12 mouse cellular contexts compared by ENCODE assay signal in the genomic region with DNA sequence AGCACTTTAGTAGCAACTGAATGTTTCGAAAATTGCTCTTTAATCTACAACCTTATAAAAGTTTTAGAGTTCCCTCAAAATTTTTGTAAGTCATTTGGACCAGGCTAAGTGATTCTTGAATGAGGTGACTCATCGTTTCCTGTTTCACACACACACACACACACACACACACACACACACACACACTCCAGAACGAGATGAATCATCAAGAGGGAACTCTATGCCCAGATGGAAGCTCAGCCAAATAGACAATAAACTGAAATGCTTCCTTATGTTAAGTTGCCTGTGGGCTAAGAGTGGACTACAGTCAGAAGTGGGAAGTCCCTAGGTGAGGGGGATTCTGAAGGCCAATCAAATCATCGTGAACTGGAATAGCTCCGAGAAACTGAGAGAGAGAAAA.
DNase-seq lines count a peak whose midpoint lies in the region; ATAC-seq and TF ChIP-seq lines count a peak whose summit lies in the region.
"Had no signal": no experiment of that assay in that cellular context is flagged by ENCODE, and none has a peak within 500 bp of the region (broad histone marks: within the 10 kb centered on the region; RNA-seq: fewer than 3 reads in every experiment).

No protein-coding gene starts in this region.

- dilution Hi-C loops in CH12.LX (cut with MboI; ENCODE audit: extremely low pct_ligation_motif_present, extremely low pct_unique_long_range_greater_than_20kb, low sequenced_read_pairs), result no loop called here

- H3K27ac ChIP-seq in CH12.LX (ENCODE audit: insufficient read depth, low read depth), result no peak overlapping the region
- H3K27ac ChIP-seq in intestine, postnatal 0 days (ENCODE audit: low read depth, low read length), result no peak overlapping the region
- H3K27ac ChIP-seq: lung, embryonic 15.5 days had no signal

- no peaks in the 10 kb centered on the region for H3K27me3 ChIP-seq in CH12.LX (replicated peaks)
- no peaks in the 10 kb centered on the region for H3K27me3 ChIP-seq in intestine, postnatal 0 days (replicated peaks; ENCODE audit: control insufficient read depth, insufficient read depth, low read length)
- H3K27me3 ChIP-seq: lung, embryonic 15.5 days had no signal

- H3K4me3 ChIP-seq in CH12.LX (replicated peaks in 1 of 3; ENCODE audit: low read depth in 2 of 3, low read length in 2 of 3, poor library complexity in 1 of 3), result no peak overlapping the region
- no peak overlapping the region for H3K4me3 ChIP-seq in intestine, postnatal 0 days (ENCODE audit: low read depth, low read length)
- H3K4me3 ChIP-seq: erythroblast, embryonic 14.5 days; lung, embryonic 15.5 days had no signal

- 0 out of 2 replicates have a peak overlapping the region, but pooled peaks have one; percentile 52 for H3K4me2 ChIP-seq in CH12.LX (ENCODE audit: insufficient read depth, low read depth, poor library complexity, severe bottlenecking)
- H3K4me2 ChIP-seq in intestine, postnatal 0 days (replicated peaks; ENCODE audit: low read depth), result no peak overlapping the region
- H3K4me2 ChIP-seq: lung, embryonic 15.5 days had no signal

- no peak for TF ChIP-seq RAD21 in CH12.LX (IDR thresholded peaks at IDR 0.05; ENCODE audit: low read depth, low read length)

- no peaks in the 10 kb centered on the region for H3K9me3 ChIP-seq in CH12.LX (replicated peaks; ENCODE audit: low read length)
- no peaks in the 10 kb centered on the region for H3K9me3 ChIP-seq in intestine, postnatal 0 days (ENCODE audit: control insufficient read depth)
- H3K9me3 ChIP-seq: lung, embryonic 15.5 days had no signal

- no peak for TF ChIP-seq CTCF in CH12.LX (conservative IDR thresholded peaks at IDR 0.05 in 1 of 2, IDR thresholded peaks at IDR 0.05 in 1 of 2; ENCODE audit: low read depth in 2 of 2, low read length in 2 of 2)
- no peak for TF ChIP-seq CTCF in intestine, postnatal 0 days (IDR thresholded peaks at IDR 0.05; ENCODE audit: low read depth)

- TF ChIP-seq POLR2A in CH12.LX (IDR thresholded peaks at IDR 0.05; ENCODE audit: low read depth, low read length), result no peak

- peaks cover 0 to 3% of the 10 kb centered on the region in 2 experiments; a peak in 2 of 4 replicates for H3K4me1 ChIP-seq in CH12.LX (ENCODE audit: control insufficient read depth in 1 of 2, insufficient read depth in 2 of 2)
- no peaks in the 10 kb centered on the region for H3K4me1 ChIP-seq in intestine, postnatal 0 days (replicated peaks; ENCODE audit: control insufficient read depth, insufficient read depth, low read length)
- H3K4me1 ChIP-seq: lung, embryonic 15.5 days had no signal

- ATAC-seq in intestine, postnatal 0 days, result no peak
- ATAC-seq: hindbrain, embryonic 16.5 days had no signal

- DNase-seq in adrenal gland, adult (ENCODE audit: inconsistent age in 2 of 2, low spot score in 1 of 2), result peak; percentile 50 to 81
- no peak for DNase-seq in adrenal gland, postnatal 4 days (ENCODE audit: low spot score in 2 of 2)
- peak; percentile 65 for DNase-seq in CH12.LX (ENCODE audit: extremely low read depth)
- DNase-seq in fibroblast of lung, adult 2 months (ENCODE audit: low read depth), result peak; percentile 49
- peak; percentile 19 to 31 for DNase-seq in left cerebral cortex, postnatal 36 days (ENCODE audit: low spot score in 2 of 2)
- no peak for DNase-seq in spleen, adult 18-20 months
- DNase-seq in liver, result no peak
- DNase-seq: cerebellum, adult 9-10 months had no signal

- TF ChIP-seq EP300 in CH12.LX (IDR thresholded peaks at IDR 0.05; ENCODE audit: low read length), result peak; percentile 88

- 54% methylated on average over 5 of the region's 5 CpGs for WGBS in intestine, postnatal 0 days

- in situ Hi-C loops in CH12.LX (cut with MboI; ENCODE audit: low pct_ligation_motif_present, low pct_unique_long_range_greater_than_20kb, low sequenced_read_pairs), result no loop called here

- intact Hi-C loops in left cerebral cortex, postnatal 36 days (cut with DNase I), result no loop called here

- H3K79me2 ChIP-seq in CH12.LX (replicated peaks; ENCODE audit: control insufficient read depth, extremely low read depth, insufficient read depth, poor library complexity, severe bottlenecking), result no peaks in the 10 kb centered on the region

- H3K36me3 ChIP-seq in CH12.LX (replicated peaks in 1 of 2; ENCODE audit: control insufficient read depth in 1 of 2, insufficient read depth in 1 of 2, low read length in 1 of 2), result no peaks in the 10 kb centered on the region
- H3K36me3 ChIP-seq in intestine, postnatal 0 days (ENCODE audit: control insufficient read depth, insufficient read depth), result no peaks in the 10 kb centered on the region
- H3K36me3 ChIP-seq: lung, embryonic 15.5 days had no signal

- H3K9ac ChIP-seq in CH12.LX (ENCODE audit: insufficient read depth, low read depth), result no peak overlapping the region
- H3K9ac ChIP-seq in intestine, postnatal 0 days (ENCODE audit: low read depth, low read length), result no peak overlapping the region
- H3K9ac ChIP-seq: lung, embryonic 15.5 days had no signal

TF ChIP-seq in CH12.LX, 34 proteins besides CTCF, POLR2A, EP300 and RAD21:
- TF ChIP-seq IRF4 (IDR thresholded peaks at IDR 0.05; ENCODE audit: low read depth, low read length), result peak; percentile 88
- peak; percentile 94 for TF ChIP-seq JUN (IDR thresholded peaks at IDR 0.05; ENCODE audit: insufficient read depth, low read depth, low read length)
- TF ChIP-seq TCF12 (IDR thresholded peaks at IDR 0.05; ENCODE audit: low read depth, low read length), result peak; percentile 31; the same call in 1 of the 2 replicates
- TF ChIP-seq ETS1 (conservative IDR thresholded peaks at IDR 0.05; ENCODE audit: low read depth, low read length), result peak; percentile 76
- no peak for TF ChIP-seq SMC3 (IDR thresholded peaks at IDR 0.05; ENCODE audit: low read depth, low read length)
- peak; percentile 30; the same call in 1 of the 2 replicates for TF ChIP-seq BHLHE40 (IDR thresholded peaks at IDR 0.05; ENCODE audit: low read depth, low read length)
- TF ChIP-seq ELF1 (IDR thresholded peaks at IDR 0.05; ENCODE audit: low read depth, low read length), result 0 out of 2 replicates have a peak, but pooled peaks have one; percentile 10
- no peak for TF ChIP-seq MAZ (IDR thresholded peaks at IDR 0.05; ENCODE audit: low read depth, low read length)
- peak; percentile 35; the same call in 1 of the 2 replicates for TF ChIP-seq MAFK (IDR thresholded peaks at IDR 0.05; ENCODE audit: insufficient replicate concordance, low read length)
- peak; percentile 91 for TF ChIP-seq JUND (conservative IDR thresholded peaks at IDR 0.05; ENCODE audit: low read depth, low read length)
- 0 out of 2 replicates have a peak, but pooled peaks have one; percentile 27 for TF ChIP-seq MEF2A (IDR thresholded peaks at IDR 0.05; ENCODE audit: borderline replicate concordance, low read depth, low read length)
TF ChIP-seq in CH12.LX: peak in this region for 9.

Comparison
In these comparisons a context has a peak if more than half of its experiments do, and no peak if none do; other contexts are left out.
1. DNase-seq: peak in adrenal gland, adult (2 of 2), CH12.LX (single experiment), fibroblast of lung, adult 2 months (single experiment) and left cerebral cortex, postnatal 36 days (2 of 2); none in adrenal gland, postnatal 4 days (0 of 2), spleen, adult 18-20 months (0 of 2) and liver (single experiment).